Mouse (Mus musculus) lung, postnatal 10 days (tissue): ENCODE measurements at regions not wholly inside any gene's neighbourhood (a gene's known extent, or its start where the extent isn't known, plus 50 kb on each side); places are given as distances from the start of the nearest gene placed in this dataset.

Experiments
- DNase-seq: peaks from one replicate; pipeline ENCODE4 v3.0.0; 2021

DNA sequence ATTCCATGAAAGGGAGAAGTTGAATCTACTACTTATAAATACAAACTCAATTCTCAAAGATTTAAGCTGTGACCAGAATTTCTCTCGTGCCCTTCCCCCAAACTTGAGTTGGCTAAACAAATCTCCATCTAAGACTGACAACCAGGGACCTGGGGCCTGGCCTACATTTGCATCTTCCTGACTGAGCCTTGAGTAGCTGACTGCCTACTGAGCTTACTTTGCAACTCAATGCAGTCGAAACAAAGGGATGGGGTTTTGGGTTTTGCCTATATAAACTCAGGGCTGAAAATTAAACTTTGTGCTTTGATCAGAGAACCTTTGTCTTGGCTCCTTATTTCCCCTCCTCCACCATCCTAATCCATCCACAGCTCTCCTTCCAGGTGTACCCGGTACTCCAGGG is 205.9 kb downstream of the Dusp6 start:
- DNase-seq: no peak

DNA sequence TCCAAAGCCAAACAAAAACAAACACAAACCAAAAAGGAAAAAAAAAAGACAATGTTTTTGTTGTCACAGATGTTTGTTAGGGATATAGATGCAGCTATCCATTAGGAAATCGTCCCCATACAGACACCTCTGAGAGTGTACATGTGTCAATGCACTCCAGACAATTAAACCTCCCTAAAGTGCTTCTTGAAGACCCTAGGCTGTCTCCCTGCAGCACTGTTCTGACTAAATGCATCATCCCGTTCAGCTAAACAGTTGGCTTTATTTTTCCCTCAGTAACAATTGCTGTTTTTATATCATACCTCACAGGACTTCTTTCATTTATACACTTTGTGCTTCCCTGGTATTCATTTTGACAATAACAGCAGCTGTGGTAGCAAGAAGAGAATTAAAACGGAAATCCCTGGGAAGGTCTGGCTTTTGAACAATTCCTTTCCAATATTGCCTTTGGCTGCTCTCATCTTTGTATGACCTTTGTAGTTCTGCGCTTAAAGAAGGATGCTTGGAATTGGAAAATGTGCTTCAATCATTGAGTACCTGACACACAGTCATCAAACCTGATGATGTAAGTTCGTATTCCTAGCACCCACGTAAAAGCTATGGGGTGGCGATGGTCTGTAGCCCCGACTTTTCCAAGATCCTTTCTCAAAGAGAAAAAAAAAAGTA is 208.9 kb downstream of the Dusp6 start:
- no peak for DNase-seq

DNA sequence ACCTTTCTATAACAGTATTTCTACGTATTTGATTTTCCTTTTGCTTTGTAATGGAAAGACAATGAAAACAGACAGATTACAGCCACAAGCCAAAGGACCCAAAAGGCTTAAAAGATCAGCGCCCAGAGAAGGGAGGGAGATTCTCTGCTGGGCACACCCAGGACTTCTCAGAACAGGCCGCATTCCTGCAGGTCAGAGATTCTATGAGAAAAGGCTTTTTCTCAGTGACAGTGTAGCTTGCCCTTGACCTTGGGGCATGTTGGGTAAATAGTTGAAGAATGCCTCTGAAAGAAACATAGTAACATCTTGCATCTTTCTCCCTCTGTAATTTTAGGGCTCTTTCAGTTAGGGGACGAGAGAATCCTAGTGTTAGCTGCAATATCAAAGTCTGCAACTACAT is 209.8 kb downstream of the Dusp6 start:
- no peak for DNase-seq

DNA sequence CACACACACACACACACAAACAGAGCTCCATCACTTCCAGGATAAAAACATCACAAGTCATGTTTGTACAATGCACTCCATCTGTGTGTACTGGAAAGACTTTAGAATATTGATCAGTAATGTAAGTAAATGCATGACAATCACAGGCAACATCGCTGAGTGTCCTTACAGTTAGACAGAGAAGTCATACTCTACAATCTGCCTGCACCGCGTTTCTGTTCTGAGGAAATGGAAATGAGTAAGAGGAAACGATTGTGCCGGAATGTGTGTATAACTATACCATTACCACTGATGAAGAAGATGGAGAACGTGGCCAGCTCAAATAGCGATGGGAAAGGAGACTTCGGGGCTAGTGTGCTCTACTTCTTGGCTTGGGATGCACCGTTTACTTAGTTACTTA is 210.7 kb downstream of the Dusp6 start:
- DNase-seq: no peak

DNA sequence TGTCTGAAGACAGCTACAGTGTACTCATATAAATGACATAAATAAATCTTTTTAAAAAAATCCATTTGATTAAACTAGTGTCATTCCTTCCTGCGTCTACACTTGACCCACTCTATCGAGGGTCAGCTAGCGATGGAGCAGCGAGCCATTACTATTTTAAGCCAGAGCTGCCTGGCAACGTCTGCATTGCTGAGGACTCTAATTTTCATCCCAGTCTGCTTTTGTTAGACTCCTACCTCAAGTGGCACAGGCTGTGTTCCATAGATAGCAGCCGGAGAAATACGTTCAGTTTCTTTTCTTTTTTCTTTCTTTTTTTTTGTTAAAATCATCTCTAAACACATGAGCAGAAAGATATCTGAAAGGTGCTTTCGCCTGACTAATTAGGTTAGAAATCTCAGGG is 211.5 kb downstream of the Dusp6 start:
- no peak for DNase-seq

DNA sequence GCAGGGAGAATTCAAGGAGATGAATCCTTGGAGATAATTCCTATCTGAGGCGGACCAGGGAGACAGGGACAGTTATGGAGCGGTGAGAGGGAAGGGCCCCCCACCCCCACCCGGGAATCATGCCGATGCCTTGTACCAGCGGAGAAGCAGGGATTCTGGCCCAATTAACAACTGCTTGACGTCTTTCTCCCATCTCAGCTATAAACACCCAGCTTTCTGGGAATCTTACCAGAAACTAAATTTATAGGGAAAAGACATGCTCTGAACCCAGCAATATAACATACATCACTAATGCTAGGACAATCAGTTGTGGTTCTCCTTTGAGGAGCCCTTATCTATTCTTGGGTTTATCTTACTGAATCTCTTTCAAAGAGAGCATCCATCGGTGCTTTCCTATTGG is 213.2 kb downstream of the Dusp6 start:
- DNase-seq: no peak

DNA sequence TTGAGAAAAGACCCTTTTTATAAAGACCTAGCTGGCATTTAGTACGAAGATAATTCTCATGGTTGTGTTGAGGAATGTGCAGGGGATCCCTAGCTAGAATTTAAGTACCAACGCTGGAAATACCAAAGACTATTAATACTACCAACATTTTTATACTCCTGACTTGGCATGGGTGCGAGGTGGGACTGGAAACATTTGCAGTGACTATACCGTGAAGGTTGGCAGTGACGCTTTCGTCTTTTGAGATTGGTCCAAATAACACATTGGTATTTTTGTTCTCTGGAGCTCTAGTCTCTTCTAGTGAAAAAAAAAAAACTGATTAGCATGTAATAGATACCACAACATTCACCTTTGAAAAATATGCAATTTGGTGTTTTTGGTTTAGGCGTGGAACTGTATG is 213.7 kb downstream of the Dusp6 start:
- DNase-seq: no peak

DNA sequence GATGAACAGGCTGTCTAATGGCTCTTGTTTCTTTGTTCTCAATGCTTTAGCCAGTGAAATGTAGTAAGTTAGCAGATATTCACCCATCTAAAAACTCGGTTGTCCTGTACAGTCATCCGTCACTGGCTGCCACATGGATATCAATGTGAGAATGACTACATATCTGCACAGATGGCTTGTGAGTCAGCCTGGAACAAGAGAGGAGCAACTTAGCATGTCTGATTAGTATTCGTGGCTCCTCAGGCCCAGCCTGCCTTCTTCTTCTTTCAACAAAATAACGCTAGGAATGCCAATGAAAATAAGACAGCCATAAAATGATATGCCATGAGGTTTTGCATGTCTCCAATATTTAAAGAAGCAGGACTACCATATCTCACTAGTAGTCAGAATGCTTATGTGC is 217.5 kb downstream of the Dusp6 start:
- no peak for DNase-seq

DNA sequence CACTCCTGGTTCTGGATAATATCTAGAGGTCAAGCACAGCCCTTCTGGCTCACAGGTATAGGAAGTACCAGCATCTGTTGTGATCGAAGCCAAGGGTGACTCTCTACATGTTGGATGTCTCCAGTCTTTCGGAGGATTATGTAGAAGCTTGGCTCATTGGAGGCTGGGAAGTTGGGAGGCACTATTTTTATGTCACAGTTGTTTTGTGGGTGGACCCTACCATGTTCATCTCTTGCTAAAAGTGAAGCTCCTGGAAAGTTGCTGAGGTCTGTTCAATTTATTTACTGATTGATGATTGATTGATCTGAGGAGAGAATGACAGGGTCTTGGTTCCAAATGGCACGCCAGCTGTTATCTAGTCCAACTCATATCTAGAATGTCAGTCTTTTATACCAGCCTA is 219.0 kb downstream of the Dusp6 start:
- no peak for DNase-seq

DNA sequence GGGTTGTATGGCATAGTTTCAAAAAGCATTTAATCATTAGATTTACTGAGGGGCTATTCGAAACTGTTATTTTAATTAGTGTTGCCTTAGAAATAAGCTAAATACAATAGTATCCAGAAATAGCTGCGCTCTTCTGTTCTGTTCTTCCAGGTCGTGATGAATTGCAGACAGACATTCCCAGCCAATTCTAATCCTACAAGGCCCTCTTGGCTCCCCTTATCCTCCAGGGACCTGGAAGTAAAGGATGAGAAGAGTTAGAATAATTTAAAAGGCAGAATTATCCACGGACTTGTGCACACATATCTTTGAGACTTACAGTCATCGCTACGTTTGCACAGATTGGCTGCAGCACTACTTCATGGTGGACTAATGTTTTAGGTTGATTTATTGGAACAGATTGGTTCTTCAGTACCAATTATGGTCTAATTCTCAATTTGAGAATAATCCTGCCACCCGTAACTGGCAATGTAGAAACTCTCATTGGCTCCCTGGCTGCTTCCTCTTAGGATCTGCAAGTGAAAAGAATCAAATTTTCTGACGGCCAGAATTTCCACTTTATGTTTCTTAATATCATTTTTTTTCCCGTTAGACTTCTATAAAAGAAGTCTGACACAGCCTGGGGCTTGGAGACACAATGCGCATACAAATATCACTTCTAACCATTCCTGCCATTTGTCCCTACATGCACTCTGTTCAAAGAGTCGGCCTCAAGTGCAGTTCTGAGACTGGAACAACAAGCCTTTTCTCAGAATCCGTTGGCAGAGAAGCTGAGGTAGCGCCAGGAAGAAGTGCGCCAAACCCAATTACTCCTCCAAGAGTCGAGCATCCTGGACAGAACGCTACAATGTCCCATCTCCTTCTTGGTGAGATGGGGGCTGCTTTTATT is 225.4 kb downstream of the Dusp6 start:
- no peak for DNase-seq

DNA sequence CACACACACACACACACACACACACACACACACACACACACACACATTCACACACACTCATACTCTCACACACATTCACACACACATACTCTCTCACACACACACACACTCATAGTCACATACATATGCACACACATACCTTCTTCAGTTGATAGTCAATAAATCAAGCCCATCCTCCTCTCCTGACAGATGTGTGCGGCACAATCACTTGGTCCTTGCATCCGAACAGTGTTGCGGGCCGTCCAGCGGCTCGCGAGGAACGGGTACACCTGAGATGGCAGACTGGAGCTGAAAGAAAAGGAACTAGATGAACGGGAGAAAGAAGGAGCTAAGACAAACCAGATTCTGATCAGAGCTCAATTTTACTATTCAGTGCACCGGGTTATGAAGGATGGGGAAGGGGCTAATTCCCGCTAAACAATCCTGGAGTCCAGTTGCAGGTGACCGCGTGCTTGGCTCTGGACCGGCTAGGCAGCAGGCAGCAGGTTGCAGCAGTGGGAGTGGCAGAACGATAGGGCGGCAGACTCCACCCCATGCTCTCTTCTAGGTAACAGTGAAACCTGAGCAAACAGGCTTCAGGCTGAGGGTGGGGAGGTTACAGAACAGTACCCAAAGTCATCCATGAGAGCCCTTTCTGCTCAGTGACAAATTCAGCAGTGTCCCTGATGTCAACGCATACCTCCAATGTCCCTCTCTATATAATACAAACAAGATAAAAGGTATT is 247.8 kb downstream of the Csl start:
- DNase-seq: peak; percentile 11

DNA sequence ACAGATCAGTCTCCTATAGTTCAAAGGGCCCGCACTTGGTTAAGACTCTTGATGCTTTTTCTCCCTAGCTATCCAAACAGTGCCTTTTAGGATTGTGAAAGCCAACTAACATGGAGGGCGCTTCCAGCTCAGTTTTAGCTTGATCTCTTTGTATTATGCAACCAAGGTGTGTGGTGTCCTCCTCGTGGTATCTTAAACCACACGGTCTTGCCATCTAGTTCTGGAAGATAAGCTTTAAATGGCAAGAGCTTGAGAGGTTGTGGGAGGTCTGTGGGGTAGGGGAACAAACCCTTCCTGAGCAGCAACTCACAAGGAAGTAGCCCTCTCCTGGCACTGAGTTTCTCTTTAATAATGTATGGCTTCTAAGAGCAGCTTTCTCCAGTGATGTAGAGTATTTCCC is 241.5 kb downstream of the Csl start:
- DNase-seq: no peak

DNA sequence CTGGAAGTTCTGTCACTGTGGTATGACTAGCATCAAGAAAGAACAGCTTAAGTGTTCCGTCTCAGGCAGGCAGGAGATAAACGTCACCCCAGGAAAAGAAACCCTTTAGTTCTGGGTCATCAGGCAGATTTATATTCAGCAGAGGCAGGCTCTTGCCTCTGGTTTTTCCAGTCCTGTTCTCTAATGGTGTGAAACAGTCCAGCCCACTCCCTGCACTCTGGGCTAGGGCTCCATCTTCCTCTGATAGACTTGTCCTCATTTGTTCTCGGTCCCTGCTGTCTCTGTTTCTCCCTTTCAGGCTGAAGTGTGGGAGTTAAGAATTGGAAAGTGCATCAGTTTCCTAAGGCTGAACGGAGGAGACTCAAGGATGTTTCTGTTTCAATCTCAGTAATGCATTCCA is 240.0 kb downstream of the Csl start:
- no peak for DNase-seq

DNA sequence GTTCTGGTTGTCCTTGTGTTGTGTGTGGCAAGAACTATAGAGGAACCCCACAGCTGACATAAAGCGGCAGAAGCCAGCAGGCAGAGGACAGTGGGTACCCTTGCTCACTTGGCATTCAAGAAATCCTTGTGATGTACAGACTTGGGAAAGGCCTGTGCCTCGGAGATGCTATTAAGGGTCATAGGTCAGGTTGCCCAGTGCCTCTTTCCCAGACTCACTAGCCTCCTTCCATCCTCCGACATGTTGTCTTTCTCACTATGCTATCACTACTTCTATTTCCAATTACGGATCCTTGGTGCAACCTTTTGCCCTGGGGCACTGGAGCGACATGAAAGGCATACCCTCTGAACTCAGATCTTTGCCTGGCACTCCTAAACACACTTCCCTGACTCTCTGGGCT is 235.6 kb downstream of the Csl start:
- DNase-seq: no peak

DNA sequence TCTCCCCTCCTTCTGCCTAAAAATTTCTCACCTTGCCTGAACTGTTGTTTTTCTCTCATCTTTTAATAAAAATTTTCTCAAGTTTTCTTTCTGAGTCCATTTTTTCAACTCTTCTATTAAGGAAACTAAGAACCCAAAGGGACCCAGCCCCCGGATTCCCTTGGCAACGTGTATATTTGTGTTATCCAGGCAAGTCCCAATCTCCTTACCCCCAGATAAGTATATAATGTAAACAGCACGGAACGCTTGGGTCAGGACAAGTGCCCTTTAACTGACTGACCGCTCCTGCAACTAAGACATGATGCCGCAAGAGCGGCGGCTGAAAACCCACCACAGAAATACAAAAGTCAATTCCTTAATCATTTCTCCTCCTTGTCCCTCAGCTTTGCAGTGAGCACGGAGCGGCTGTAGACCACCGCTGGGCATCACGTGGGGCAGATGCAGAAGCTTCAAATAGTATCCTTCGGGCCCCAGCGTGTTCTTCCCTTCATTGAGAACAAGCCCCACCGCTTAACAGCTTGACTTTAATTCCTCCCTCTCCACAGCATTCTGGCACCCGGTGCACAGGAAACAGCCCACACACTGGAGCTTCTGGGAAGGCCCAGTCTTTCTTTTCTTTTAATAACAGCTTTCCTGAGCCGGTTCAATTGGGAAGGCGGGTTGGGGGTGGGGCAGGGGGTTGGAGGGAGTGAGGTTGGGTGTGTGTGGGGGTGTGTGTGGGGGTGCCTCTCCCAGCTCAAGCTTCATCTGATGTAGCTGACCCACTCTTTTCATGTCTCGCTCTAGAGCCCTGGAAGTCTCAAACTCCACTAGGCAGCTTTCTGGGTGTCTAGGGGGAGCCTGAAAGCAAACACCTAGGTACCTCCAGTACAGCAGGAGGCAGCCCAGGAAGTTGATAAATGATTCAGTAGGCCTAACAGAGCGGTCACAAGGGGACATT is 234.9 kb downstream of the Csl start:
- DNase-seq: peak; percentile 56

DNA sequence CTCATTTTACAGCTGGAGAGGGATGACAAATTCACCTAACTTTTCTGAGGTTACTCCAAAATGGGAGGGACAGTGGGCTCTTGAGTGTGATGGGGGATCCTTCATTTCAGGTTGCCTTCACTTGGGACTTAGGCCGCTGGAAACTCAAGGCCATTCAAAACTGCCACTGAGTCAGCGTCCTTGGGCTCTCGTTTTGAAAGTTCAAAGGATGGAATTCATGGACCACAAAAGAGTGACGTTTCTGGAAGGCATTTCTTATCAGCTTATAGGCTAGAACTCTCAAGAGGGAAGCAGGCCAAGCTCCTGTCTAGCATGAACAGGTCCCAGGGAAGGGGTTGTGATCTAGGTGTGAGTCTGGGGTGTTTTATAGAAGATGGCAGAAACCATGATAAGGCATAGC is 233.3 kb downstream of the Csl start:
- no peak for DNase-seq

DNA sequence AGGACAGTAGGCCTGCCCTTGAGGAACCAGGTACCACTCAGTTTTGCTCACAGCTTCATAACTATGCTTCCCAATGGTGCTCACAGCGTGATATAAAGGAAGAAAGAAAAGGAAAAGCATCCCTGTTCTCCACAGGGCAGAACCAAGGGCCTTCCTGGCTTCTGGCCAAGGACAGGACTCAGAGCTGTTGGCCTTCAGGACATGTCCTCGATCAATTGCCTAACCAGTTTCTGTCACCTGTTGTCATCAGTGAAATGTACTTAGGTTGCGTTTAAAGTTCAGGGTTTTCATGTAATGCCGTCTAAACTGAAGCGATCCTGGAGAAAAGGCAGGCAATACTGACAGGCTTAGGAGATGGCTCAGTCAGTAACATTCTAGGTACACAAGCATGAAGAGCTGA is 232.9 kb downstream of the Csl start:
- no peak for DNase-seq

DNA sequence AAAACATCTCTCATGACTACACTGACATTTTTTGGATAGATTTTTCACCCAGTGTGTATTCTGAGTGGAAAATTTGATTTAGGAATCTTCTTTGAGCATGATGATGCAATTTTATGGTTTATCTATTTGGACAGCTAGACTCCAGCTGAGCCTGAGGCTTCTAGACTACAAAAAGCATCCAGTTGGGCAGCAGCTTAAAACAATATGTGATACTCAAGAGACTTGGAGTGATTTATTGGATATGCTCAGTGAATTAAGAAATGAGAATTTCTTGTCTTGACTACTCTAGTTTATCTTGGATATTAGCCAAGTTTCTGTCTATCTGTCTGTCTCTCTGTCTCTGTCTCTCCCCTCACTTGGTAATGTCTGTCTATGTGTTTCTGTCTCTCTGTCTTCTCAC is 228.4 kb downstream of the Csl start:
- DNase-seq: no peak

DNA sequence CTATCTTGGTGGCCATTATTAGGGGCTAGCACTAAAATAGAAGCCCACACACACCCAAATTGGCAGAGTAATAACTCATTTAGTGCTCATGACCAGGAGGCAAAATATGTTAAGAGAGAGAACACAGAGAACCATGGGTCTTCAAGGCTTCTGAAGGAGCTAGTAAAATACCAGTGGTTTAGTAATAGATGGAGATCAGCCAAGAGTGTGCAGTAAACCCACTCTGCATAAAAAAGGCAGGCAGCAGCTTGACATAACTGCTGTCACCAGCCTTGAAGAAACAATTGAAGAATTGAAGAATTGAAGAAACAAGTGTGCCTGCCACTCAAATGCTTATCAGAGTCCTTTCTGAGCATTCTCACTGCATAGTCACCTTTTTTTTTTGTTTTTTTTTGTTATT is 227.9 kb downstream of the Csl start:
- no peak for DNase-seq

DNA sequence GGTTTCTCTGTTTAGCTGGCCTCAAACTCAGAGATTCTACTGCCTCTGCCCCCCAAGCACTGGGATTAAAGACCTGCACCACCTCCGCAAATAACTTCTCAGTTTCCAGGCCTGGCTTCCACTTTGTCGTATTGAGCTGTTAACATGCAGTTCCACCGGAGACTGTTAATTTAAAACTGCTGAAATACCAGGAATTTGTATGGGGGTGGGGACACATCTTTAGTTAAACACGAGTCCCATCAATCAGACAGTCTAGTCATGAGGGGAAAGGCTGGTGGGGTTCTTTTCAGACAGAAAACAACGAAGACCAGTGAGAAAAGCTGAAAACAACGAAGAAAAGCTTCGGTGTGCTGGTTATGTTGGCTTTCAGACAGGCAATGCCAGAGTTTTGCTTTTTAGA is 227.5 kb downstream of the Csl start:
- DNase-seq: no peak

DNA sequence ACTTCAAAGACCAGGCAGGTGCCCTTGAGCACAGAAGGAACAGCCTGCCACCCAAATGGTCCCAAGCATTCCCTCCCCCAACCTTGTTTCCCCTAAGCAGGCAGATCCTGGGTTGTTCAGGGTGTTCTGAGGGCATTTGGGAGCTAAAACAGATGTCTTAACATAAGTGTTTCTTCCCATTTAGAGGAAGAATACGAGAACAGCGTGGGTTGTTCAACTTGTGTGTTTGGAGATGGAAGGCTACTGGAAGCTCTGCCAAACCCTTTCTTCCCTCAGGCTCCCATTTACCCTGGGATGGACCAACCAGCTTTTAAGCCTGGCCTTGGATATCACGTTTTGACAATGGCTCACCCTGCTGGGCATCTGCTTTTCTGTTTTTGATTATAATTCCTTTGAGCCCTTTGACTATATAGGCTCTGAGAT is 226.8 kb downstream of the Csl start:
- no peak for DNase-seq

DNA sequence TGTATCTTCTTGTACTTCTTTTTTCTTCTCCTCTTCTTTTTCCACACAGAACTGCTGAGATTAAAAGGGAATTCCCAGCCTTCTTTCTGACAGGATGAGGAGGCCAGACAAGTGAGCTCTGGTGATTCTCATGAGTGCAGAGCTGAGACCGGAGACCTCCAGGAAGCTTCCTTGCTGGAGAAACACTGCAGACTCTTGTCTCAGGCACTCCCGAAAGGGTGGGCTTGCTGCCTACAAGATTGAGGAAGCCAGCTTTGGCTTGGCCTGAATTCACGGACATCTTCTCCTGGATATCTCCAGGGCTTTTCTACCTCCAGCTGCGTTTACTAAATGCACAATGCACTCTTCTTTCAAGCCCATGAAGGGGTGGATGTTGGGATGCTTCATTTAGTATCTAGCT is 226.0 kb downstream of the Csl start:
- DNase-seq: no peak

DNA sequence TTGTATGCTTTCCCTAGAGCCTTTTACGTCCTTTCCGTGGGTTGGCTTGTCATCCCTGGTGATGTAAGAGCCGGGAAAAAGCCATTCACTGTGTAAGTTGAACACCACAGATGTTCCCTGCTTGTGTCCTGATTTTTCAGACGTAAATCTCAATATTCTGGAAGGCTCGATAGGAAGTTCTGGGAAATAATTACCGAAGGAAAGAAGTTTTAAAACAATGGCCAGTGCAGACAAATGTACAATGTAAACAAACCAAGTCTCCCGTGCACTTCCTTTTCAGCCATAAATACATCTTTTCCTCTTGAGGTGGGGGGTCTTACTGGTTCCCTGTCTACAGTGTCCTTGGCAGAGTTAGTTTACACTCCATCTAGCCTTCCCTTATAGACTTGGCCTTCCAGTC is 225.2 kb downstream of the Csl start:
- no peak for DNase-seq
